Mouse (Mus musculus) fat pad, adult 2 months (tissue): ENCODE data around the gene Fam69a.
"Not testable (repeated sequence)": the region's sequence is repeated elsewhere in the genome, so short reads cannot be mapped to it uniquely, and the experiment has no call there.

Source experiments
- DNase-seq: peaks from one replicate; pipeline ENCODE4 v3.0.0-alpha.2; 2011; ENCODE audit warnings: low read depth, low spot score; ENCODE audit errors: extremely low read depth

Gene Fam69a

GRCm38 (mm10) chr5:107982016-107982415 lies 4.9 kb downstream of the Fam69a start:
- no peak for DNase-seq

DNA sequence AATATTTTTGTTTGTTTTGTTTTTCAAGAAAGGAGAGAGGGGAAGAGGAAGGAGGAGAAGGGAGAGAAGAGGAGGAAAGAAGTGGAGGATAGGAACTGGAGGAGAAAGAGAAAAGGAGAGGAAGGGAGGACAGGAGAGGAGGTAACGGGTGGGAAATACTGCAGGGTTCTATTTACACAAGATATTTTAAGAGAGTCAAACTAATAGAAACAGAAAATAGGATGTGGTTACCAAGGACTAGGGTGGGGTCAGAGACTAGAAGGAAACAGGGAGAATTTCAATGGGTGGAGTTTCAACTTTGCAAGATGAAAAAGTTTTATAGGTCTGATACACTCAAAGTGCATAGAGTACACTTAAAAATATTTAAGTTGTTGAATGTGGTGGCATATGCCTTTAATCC lies 7.0 kb downstream of the Fam69a start:
- no peak for DNase-seq

GRCm38 (mm10) chr5:107978289-107979035 lies 8.4 kb downstream of the Fam69a start:
- DNase-seq: no peak

DNA sequence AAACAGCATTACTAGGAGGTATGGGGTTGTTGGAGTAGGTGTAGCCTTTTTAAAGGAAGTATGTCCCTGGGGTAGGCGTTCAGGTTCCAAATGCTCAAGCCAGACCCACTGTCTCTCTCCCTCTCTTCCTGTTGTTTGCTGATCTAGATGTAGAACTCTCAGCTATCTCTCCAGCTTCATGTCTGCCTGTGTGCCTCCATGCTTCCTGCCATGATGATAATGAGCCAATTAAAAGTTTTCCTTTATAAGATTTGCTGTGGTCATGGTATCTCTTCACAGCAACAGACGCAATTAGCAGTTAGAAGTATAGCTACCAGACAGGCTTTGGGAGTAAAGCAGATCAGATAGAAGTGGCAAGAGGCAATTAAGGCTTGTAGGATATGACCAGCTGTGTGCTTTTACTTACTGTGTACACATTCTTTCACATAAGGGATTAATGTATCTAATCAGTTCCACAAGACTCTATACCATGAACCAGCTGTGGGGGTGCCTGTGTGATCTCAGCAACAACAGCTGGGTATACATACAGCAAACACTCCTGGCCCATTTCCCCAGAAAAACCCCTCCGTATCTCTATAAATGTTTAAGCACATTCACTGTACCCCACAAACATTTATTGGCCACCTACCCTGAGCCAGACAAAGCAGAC lies 9.1 kb downstream of the Fam69a start:
- no peak for DNase-seq

- no peak for DNase-seq
Observed at GRCm38 (mm10) chr5:107973310-107973709, 13.6 kb downstream of the Fam69a start.

DNA sequence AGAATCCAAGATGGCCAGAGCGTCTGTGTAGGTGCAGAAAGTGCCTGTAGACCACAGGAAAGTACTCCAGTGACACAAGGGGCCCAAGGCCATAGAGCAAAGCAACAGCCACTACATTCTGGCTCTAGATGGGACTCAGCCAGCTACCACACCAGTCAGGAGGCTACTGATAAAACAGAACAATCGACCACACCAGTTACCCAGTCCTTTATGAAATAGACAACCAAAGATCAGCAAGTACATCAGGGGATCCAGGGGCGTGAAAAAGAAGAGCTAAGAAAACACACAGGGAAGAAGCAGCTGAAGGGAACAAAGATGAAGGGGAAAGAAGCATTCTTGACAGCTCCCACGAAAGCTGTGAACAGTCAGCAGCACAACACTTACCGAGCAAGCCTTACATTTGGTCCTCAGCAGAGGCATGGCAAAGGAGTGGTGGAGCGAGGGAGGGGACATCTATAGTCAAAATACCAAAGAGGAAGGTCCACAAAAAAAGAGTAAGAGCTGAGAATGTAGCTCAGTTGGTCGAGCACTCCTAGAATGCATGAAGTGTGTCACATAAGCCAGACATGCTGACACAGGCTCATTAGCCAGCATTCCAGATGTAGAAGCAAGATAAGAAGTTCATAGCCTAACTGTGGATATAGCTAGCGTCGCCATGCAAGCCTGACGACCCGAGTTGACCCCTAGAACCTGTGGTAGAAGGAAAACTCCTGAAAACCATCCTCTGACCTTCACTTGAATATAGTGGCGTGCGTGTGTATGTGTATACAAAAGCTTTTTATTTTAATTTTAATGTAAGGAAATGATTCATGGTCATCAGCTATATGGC lies 14.2 kb downstream of the Fam69a start:
- DNase-seq: no peak

DNA sequence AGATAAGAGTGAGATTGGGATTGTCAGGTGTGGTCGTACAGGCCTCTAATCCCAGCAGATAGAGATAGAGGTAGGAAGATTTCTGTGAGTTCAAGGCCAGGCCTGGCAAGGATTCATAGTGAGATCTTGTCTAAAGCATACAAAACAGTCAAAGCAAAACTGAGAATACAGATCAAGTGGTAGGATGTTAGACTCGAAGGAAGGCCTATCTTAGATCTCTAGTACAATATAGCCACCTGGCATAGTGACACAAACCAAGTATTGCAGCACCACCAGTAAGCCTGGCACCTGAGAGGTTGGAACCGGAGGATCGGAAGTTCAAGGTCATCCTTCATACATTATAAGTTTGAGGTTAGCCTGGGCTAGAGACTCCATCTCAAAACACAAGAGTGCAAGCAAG lies 15.8 kb downstream of the Fam69a start:
- DNase-seq: no peak

GRCm38 (mm10) chr5:107969818-107970217 lies 17.1 kb downstream of the Fam69a start:
- not testable (repeated sequence) for DNase-seq

DNA sequence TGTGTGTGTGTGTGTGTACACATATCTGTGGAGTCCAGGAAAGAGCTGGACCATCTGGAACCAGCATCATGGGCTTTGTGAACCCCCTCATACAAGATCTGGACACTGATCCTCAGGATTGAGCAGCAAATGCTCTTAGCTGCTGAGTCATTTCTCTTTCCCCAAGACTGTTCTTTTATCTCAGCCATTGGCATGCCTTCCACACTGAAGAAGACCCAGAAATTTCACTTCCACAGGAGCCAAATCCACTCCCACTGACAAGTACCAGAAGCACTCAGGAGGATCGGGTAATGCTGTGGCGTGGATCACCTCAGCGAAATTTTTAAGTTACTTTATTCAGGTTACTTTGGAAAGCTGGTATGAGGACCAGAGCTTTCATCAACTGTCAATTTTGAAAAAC lies 18.8 kb downstream of the Fam69a start:
- DNase-seq: no peak

- no peak for DNase-seq
Observed at GRCm38 (mm10) chr5:107966841-107967457, 19.9 kb downstream of the Fam69a start.

DNA sequence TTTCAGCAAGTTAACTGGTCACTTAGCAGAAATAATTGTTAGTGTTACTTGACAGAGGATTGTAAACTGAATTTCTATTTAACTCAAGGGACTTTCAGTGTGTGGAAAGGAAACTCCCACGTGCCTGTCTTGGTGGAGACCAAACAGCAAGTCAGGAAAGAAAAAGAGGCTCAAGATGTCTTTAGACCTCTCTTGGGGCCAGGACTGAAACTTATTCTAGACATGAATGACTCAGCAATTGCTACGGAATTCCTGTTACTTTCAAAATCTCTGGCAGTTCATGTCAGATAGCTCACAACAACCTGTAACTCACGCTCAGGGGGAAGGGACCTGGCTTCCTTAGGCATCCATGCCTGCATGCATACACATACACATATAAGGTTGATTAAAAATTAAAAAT lies 20.7 kb downstream of the Fam69a start:
- DNase-seq: no peak

GRCm38 (mm10) chr5:107965355-107965991 lies 21.4 kb downstream of the Fam69a start:
- DNase-seq: no peak

DNA sequence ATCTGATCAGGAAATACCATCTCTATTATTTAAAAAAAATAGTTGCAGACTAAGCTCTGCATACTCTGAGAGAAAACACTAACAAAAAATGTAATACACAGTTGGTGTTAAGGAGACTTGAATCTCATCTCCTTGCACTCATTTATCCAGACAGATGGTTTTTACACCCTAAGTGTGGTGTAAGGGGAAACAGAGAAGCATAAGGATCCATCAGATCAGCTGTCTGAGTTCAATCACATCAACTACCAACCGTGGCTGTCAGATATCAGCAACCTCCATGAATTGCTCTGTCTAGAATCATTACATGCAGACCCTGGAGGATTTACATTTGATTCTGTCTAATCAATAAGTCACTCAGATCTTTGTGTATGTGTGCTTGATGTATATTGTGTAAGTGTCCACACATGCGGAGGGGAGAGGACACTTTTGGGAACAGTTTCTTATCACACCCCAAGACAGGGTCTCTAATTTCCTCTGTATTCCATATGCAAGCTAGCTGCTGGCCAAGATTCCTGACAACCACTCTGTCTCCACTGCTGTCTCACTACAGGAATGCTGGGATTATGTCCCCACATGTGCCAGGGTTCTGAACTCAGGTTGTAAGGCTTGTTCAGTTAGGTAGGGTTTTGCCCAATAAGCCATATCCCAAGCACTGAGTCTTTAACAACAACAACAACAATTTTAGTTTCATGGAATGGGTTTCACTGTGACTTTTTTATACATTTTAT lies 22.7 kb downstream of the Fam69a start:
- DNase-seq: no peak

DNA sequence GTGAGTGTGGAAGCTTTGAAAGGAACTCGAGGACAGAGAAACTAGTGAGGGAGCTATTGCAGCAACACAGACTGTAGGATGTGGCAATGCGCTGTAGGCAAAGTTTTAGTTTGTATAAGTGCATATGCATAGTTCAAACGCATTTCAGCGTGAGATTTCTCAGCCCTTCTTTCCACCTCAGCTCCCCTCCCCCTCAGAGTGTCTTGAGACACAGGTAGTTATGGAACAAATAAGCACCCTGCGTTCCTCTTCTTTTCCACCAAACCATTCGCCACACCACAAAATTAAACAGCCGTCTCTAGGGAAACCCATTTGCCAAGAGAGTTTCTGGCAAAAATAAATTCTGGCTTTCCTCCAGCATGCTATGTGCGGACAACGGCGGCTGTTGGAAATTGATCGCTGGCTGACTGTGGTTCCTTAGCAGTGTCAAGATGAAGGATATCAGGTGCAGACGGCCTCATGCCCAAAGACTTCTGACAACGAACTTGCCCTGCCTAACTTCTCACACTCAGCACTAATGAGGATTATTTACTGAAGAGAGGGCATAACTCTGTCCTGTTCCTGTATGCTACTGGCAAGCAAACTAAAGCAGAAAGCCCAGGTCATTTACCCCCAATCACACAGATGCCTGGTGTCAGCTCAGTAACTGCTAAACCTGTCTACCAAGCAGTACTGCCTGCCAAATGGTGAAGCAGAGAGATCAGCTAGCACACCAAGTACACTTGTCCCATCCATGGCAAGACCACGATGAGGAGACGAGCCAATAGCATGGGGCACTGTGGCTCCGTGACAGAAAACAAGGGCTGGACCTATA lies 25.2 kb downstream of the Fam69a start:
- peak; percentile 82 for DNase-seq

GRCm38 (mm10) chr5:107960532-107961202 lies 26.2 kb downstream of the Fam69a start:
- no peak for DNase-seq

- DNase-seq: no peak
Observed at GRCm38 (mm10) chr5:107959624-107960300, 27.1 kb downstream of the Fam69a start.

DNA sequence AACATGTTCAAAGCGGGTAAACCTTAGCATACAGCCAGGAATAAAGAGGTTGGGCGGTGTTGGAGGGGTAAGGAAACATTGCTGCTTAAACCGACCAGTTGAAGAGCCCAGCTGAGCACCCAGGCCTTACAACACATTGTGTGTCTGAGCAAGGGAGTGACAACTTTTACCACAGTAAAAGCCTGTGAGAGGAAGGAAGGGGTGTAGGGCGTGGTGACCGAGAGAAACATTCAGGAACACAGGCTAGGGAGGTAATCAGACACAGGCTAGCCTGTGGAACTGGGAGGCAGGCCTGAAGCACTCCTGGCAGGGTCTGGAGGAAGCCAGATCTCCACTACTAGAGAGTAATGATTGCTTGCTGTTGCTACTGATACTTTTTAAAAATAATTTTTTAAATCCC lies 36.2 kb downstream of the Fam69a start:
- DNase-seq: no peak

DNA sequence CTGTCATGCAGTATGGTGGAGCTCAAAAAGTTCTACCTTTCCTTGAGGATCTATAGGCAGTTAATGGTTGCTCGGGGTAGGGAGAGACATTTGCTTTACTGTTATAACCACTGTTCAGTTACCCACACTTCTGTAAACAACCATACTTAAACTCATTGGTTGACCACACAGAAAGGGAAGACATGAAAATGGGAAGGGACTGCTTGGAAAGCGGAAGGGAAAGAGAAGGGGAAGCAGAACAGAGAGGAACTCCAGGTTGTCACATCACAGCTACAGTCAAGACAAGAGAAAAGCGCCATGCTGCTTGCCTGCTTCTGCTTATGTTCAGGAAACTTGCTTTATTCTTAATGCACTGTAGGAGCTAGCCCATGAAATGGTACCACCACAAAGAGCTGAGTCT lies 37.3 kb downstream of the Fam69a start:
- no peak for DNase-seq
